Comparison of ENCODE assay signal across 20 mouse cellular contexts in the genomic region with DNA sequence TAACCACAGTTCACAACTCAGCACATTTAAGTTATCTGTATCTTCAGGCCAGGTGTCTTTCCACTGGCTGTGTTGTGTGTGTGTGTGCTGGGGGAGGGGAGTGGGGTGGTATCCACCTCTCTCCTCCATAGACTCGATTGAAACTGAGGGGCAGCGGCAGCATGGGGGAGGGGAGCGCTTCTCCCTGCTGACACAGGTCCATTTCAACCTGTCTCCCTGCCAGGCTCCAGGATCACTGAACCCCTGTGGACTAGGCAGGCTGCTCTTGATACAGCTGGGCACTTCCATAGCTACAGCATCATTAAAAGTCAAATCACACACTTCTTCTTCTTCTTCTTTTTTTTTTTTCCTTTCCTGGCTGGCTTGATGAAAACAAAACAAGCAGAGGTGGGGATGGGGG.
DNase-seq lines count a peak whose midpoint lies in the region; ATAC-seq and TF ChIP-seq lines count a peak whose summit lies in the region.
"Had no signal": no experiment of that assay in that cellular context is flagged by ENCODE, and none has a peak within 500 bp of the region (broad histone marks: within the 10 kb centered on the region; RNA-seq: fewer than 3 reads in every experiment).

No protein-coding gene starts in this region.

- 11% methylated on average over 3 of the region's 3 CpGs for WGBS in hindbrain, embryonic 13.5 days
- WGBS in midbrain, embryonic 10.5 days = 16% methylated on average over 3 of the region's 3 CpGs
- 15% methylated on average over 3 of the region's 3 CpGs for WGBS in midbrain, postnatal 0 days

- peaks cover 14% of the 10 kb centered on the region for H3K4me1 ChIP-seq in hindbrain, embryonic 13.5 days (replicated peaks)
- H3K4me1 ChIP-seq in midbrain, embryonic 10.5 days = peaks cover 12% of the 10 kb centered on the region
- no peaks in the 10 kb centered on the region; the same call in 1 of the 2 replicates for H3K4me1 ChIP-seq in midbrain, postnatal 0 days (ENCODE audit: insufficient read depth, low read length)

- no peaks in the 10 kb centered on the region for H3K9me3 ChIP-seq in hindbrain, embryonic 13.5 days
- H3K9me3 ChIP-seq in midbrain, embryonic 10.5 days (replicated peaks) = no peaks in the 10 kb centered on the region
- H3K9me3 ChIP-seq in midbrain, postnatal 0 days (ENCODE audit: low read length) = no peaks in the 10 kb centered on the region

- ATAC-seq in hindbrain, embryonic 13.5 days (ENCODE audit: low FRiP score) = peak; percentile 62; the same call in 1 of the 2 replicates
- no peak for ATAC-seq in midbrain, postnatal 0 days (ENCODE audit: low FRiP score)
- ATAC-seq in megakaryocyte-erythroid progenitor cell, adult 5-6 weeks (replicated peaks; ENCODE audit: low FRiP score, low TSS enrichment, poor library complexity, severe bottlenecking) = no peak

- H3K4me2 ChIP-seq in hindbrain, embryonic 13.5 days = no peak overlapping the region; the same call in 1 of the 2 replicates
- no peak overlapping the region for H3K4me2 ChIP-seq in midbrain, postnatal 0 days (ENCODE audit: low read depth, low read length, poor library complexity, severe bottlenecking)
- H3K4me2 ChIP-seq: heart, embryonic 11.5 days; liver, embryonic 11.5 days had no signal

- no peaks in the 10 kb centered on the region for H3K36me3 ChIP-seq in hindbrain, embryonic 13.5 days
- H3K36me3 ChIP-seq in midbrain, embryonic 10.5 days = no peaks in the 10 kb centered on the region
- H3K36me3 ChIP-seq in midbrain, postnatal 0 days (ENCODE audit: insufficient read depth, low read length) = no peaks in the 10 kb centered on the region

- no peak for TF ChIP-seq CTCF in layer of hippocampus, adult 2 months (conservative IDR thresholded peaks at IDR 0.05)
- no peak for TF ChIP-seq CTCF in midbrain, postnatal 0 days (IDR thresholded peaks at IDR 0.05)

- no peak for DNase-seq in layer of hippocampus, adult 2 months (ENCODE audit: low spot score in 2 of 2)
- no peak for DNase-seq in layer of hippocampus, postnatal 10 days (ENCODE audit: low spot score in 2 of 2)
- DNase-seq in midbrain, embryonic 10.5 days (ENCODE audit: low spot score) = no peak
- peak; percentile 57 for DNase-seq in midbrain, postnatal 0 days (ENCODE audit: low spot score)
- no peak for DNase-seq in heart, adult 11 months
- no peak for DNase-seq in T-cell, adult 2 months (ENCODE audit: low spot score)
- DNase-seq: adrenal gland, adult 2 months; cerebellum, adult 11 months; heart, postnatal 10 days; kidney, adult 8-10 months; kidney, postnatal 14 days; lung, adult 18-20 months; lung, postnatal 14 days; right cerebral cortex, postnatal 4 days; thymus, postnatal 25 days had no signal

- no peaks in the 10 kb centered on the region for H3K27me3 ChIP-seq in hindbrain, embryonic 13.5 days
- no peaks in the 10 kb centered on the region for H3K27me3 ChIP-seq in midbrain, embryonic 10.5 days (ENCODE audit: low read depth, poor library complexity, severe bottlenecking)
- no peaks in the 10 kb centered on the region for H3K27me3 ChIP-seq in midbrain, postnatal 0 days (ENCODE audit: insufficient read depth, low read length)

- peak overlapping the region; percentile 8 for H3K27ac ChIP-seq in layer of hippocampus, adult 2 months
- peak overlapping the region; percentile 36 for H3K27ac ChIP-seq in hindbrain, embryonic 13.5 days
- 0 out of 2 replicates have a peak overlapping the region, but pooled peaks have one; percentile 33 for H3K27ac ChIP-seq in midbrain, embryonic 10.5 days (replicated peaks)
- H3K27ac ChIP-seq in midbrain, postnatal 0 days (ENCODE audit: low read depth, low read length) = no peak overlapping the region

- no peak overlapping the region for H3K4me3 ChIP-seq in layer of hippocampus, adult 2 months
- no peak overlapping the region for H3K4me3 ChIP-seq in hindbrain, embryonic 13.5 days
- H3K4me3 ChIP-seq in midbrain, embryonic 10.5 days = no peak overlapping the region
- H3K4me3 ChIP-seq in midbrain, postnatal 0 days (ENCODE audit: low read depth, low read length) = no peak overlapping the region
- H3K4me3 ChIP-seq: myocyte had no signal

- no peak overlapping the region for H3K9ac ChIP-seq in hindbrain, embryonic 13.5 days
- H3K9ac ChIP-seq in midbrain, postnatal 0 days (replicated peaks; ENCODE audit: low read length, poor library complexity, severe bottlenecking) = no peak overlapping the region
